Mouse (Mus musculus): ENCODE results near the gene Med25. TPM values are rescaled to one million over a fixed set of nuclear protein-coding genes. Genes with fewer than 3 reads are reported as not detected.
"Not testable (repeated sequence)": the region's sequence is repeated elsewhere in the genome, so short reads cannot be mapped to it uniquely, and the experiment has no call there.

Med25 gene
- total RNA-seq, 2 experiments from 2014 or later = 106 to 111 TPM

- DNase-seq (ENCODE audit: low spot score in 2 of 2) = no peak
Measured at GRCm38 (mm10) chr7:44894175-44894574, 1.7 kb upstream of the Med25 start.

GRCm38 (mm10) chr7:44893197-44893596, 685 bp upstream of the Med25 start:
- DNase-seq (ENCODE audit: low spot score in 2 of 2) = no peak

DNA sequence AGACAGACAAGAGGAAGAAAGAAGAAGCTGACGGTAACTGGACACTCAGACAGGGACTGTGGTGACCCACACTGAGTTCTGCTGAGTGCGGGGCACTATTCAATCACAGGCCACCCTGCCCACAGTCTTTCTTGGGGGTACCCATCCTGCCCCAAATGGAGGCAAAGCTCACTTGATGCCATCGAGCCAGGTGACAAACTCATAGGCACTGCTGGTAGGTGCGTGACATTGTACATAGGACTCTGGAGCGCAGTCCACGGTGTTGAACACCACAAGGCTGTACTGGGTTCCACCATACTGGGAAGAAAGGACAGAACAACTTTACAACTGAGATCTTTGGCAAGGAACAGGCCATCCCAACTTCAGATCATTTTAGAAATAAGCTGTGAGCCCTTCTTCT, 901 bp downstream of the Med25 start:
- DNase-seq (ENCODE audit: low spot score in 2 of 2) = no peak

DNA sequence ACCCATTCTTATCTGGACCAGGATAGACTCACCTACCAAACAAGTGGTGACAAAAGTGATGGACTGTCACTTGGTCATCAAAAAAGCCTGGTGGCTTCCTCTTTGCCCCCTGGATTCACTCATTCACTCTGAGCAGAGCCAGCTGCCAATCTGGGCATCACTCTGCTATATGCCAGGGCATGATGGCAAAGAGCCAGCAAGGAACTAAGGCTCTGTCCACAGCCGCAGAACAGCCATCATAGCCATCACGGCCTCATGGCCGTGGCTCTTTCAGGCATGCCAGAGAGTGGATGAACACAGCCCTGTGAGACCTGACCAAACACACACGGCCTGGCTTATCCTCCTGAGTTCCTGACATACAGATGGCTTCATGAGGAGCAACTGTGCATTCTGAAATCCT, 1.8 kb downstream of the Med25 start:
- DNase-seq (ENCODE audit: low spot score in 2 of 2) = no peak

DNA sequence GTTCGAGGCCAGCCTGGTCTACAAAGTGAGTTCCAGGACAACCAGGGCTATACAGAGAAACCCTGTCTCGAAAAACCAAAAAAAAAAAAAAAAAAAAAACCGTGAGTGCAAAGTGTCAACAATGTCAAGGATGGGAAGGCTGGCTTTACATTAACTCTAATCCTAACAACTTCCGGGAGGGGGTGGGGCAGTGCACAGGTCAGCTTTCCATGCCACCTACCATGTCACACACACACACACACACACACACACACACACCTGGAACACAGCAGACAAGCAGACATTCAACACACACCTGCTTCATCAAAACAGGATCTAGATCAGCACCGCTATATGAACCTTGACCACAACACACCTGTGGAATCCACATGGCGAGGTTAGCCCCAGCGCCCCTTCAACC, 2.3 kb downstream of the Med25 start:
- no peak for DNase-seq (ENCODE audit: low spot score in 2 of 2)

GRCm38 (mm10) chr7:44888256-44889105, 4.0 kb downstream of the Med25 start:
- no peak for DNase-seq (ENCODE audit: low spot score in 2 of 2)

- no peak for DNase-seq (ENCODE audit: low spot score in 2 of 2)
Measured at GRCm38 (mm10) chr7:44886964-44887363, 5.5 kb downstream of the Med25 start.

DNA sequence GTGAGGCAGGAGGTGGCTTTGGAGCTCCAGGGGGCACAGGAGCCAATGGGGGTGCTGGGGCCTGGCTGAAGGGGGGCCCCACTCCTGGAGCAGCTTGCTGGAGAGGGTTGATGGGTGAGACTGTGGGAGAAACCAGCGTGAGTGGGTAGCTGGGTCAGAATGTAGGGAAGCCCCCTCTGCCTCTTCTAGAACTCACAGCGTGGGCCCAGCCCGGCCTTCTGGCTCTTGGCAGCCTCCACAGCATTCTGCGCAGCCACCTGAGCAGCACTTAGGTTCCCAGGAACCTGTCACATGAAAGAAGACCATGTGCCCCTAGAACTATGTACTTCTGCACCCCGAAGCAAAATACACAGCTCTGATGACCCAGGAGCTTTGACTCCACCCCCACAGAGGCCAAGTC, 7.9 kb downstream of the Med25 start:
- no peak for DNase-seq (ENCODE audit: low spot score in 2 of 2)

- DNase-seq (ENCODE audit: low spot score in 2 of 2) = no peak
Measured at GRCm38 (mm10) chr7:44883036-44883435, 9.5 kb downstream of the Med25 start.

GRCm38 (mm10) chr7:44877833-44878232, 14.7 kb downstream of the Med25 start:
- no peak for DNase-seq (ENCODE audit: low spot score in 2 of 2)

DNA sequence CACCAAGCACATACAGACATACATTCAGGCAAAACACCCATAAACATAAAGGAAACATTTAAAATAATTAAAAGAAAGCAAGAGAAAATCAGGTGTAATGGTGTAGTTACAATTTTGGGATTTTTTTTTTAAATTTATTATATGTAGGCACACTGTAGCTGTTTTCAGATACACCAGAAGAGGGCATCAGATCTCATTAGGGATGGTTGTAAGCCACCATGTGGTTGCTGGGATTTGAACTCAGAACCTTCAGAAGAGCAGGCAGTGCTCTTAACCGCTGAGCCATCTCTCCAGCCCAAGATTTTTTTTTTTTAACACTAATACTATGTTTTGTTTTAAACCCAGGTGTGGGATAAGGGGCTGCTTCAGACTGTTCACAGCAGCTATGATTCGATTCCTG, 20.7 kb downstream of the Med25 start:
- not testable (repeated sequence) for DNase-seq (ENCODE audit: low spot score in 2 of 2)

DNA sequence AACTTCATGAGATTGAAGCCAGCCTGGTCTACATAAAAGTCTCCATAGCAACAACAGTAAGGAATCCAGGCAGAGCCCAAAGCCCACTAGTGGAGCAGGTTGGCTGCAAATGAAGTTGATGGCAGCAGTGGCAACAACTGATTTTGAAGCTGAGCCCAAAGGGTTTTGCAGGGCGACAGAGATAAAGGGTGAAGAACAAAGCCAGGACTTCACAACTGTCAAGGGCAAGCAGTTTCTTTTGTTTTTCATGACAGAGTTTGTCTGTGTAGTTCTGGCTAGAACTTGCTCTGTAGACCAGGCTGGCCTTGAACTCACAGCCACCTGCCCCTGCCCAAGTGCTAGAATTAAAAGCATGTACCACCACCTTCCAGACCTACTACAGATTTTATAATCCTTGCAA, 21.3 kb downstream of the Med25 start:
- DNase-seq (ENCODE audit: low spot score in 2 of 2) = no peak

DNA sequence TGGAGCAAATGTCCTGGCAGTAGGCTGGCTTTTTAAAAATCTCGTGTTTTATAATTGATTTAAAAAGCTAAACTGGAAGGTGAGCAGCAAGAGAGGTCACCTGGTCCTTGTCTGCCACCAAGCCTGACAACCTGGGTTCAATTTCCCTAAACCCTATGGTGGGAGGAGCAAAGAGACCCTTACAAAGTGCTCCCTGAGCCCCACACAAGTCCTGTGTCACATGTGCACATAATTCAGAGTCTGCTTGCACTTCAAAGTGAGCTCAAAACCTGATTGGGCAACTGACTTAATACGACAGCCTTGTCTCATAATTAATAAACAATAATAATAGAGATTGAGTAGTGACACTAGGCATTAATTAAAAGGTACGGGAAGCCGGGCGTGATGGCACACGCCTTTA, 21.9 kb downstream of the Med25 start:
- no peak for DNase-seq (ENCODE audit: low spot score in 2 of 2)

DNA sequence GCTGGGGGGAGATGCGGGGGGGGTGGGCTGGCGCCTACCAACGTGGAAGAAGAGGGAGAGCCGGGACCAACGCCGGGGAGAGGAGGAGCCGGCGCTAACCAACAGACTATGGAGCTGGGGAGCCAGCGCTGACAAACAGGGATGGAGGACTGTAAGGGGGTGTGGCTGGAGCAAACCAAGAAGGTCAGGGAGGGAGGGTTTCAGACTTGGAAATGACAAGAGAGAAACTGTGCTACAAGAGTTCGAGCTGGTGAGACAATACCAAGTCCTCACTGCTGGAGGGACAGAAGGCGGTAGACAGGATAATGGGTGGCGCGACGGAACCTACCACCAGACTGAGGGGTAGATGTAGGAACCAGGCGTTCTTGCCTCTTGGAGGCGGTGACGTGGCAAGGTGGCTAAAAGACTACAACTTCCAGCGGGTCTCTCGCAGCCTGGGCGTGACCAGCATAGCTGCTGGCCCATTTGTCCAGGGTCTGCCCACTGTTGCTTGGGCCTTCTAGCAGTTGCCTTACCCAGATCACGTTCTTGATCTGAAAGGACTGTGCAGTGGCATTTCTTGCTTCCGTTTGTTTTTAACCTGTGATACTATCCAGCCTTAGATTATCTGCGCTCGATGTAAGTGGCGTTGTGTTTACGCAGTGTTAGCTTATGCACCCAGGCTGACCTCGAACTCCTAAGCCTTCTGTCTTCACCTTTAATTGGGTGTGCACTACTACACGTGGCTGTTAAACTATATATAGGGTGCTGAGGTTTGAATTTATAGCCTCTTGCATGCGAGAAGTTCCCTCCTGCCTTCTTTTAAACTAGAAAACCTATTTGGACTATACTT, 22.6 kb downstream of the Med25 start, which contains the start of gene Ptov1:
TSS of gene Ptov1 (minus strand) at position 92 of the 832 bp plus-strand sequence.
- DNase-seq (ENCODE audit: low spot score in 2 of 2) = peak; percentile 91 to 97

DNA sequence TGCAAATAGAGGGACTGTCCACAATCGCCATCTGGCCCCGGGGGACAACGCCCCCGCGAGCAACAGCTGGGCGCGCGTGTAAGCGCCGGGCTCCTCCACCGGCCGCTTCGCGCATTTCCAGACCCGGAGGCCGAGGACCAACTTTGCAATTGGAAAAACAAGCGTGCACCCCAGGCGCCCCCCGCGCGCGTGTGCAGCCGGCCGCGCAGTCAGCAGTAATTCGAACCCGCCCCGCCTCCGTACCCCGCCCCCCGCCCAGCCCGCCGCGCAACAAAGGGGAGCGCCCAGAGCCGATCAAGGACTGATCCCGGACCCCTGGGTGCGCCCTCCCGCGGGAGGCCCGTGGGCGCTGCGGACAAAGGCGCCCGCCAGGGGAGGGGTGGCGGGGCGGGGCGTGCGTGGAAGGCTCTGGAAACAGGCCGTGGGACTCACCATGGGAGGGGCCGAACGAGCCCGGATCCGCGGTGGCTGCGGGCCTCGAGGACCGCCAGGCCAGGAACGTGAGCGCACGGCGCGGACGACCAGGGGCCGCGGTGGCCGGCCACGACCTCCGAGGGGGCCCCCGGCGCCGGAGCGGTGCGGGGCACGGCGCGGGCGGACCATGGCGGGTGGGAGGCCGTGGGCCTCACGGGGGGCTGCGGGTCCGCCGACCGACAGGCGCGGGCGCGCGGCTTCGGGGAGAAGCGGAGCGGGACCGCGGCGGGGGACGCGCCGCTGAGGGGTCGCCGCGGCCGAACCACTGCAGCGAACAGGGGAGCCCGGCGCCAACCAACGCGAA, 23.4 kb downstream of the Med25 start:
- DNase-seq (ENCODE audit: low spot score in 2 of 2) = peak in 1 of 2 experiments; percentile 64

DNA sequence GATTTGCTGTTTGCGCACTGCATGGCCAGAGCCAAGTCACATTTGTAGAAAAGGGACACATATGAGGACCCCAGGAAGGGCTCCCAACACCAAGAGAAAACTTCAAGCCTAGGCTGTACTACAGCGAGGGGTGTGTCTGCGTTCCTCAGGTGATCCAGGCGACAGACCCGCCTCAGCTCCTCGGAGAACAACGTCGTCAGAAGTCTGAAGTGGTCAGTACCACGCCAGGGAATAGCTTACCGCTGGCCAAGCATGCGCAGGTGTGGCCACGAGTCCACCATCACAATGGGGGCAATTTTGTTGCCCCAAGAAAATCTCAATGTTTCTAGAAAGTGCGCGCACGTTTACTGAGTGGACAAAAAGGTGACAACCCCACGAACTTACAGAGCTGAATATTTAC, 24.0 kb downstream of the Med25 start:
- no peak for DNase-seq (ENCODE audit: low spot score in 2 of 2)

DNA sequence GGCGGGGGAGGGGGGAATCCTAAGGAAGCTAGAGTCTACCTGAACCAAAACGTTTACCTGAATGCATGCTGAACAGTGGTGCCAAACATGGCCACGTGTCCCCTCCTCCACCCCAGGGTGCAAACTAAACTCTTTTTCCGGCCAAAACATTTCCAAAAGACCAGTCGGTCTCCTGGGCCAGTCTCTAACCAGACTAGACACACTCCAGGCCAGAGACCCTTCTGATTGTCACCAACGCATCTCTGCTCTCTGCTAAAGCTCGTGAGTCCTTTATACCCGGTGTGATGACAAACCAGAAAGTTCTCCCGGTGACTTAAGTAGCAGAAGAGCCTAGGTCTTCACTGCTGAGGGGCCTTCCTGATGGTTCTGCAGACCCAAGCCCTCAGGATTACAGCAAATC, 24.7 kb downstream of the Med25 start:
- no peak for DNase-seq (ENCODE audit: low spot score in 2 of 2)

- no peak for DNase-seq (ENCODE audit: low spot score in 2 of 2)
Measured at GRCm38 (mm10) chr7:44867010-44867702, 25.4 kb downstream of the Med25 start.

DNA sequence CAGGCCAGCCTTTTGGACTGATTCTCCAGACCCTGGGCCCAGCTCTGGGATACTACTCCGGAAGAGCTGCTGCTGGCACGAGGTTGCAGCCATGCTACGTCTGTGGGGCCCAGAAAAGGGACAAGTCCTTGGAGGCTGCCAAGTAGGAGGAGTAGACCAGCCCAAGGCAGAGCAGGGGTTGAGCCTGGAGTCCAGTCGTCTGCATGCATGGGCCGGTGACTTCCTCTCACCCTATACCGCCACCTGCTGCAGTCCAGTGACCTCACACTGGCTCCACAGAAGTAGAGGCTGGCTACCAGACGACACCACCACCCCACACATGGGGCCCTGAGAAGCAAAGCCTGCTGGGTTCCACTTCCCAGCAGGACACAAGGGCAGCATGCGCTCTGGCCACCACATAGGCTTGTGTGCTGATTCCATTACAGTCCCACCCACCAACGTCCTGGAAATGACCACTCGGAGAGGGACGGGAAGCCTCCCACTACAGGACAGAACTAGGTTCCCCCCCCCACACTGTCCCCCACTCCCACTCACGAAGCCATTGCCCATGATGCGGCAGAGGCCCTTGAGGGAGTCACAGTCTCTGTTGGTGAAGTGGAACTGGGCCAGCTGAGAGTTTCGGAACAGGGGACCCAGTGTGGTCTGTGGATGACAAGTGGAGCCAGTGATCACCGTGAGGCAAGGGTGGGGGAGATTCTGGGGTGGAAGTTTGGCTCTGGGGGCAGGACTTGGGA, 26.1 kb downstream of the Med25 start:
- DNase-seq (ENCODE audit: low spot score in 2 of 2) = no peak

Data from layer of hippocampus, postnatal 14 days (tissue).